Mouse (Mus musculus) kidney, adult 8-10 months (tissue): ENCODE measurements around the gene Trim38.

Experiments used
- DNase-seq, 2 experiments: peaks; one replicate each; pipeline ENCODE4 v3.0.0; 2022

Trim38 gene

GRCm38 (mm10) chr13:23761871-23762821 is 7.6 kb upstream of the Trim38 start, which contains the start of gene Hist1h3a:
TSS of gene Hist1h3a (minus strand) at chr13:23762386.
- peak; percentile 45 to 72 for DNase-seq

- no peak for DNase-seq
Observed at GRCm38 (mm10) chr13:23763242-23763585, 6.5 kb upstream of the Trim38 start.

GRCm38 (mm10) chr13:23763586-23764323 is 6.0 kb upstream of the Trim38 start, which contains the start of gene Hist1h1a:
TSS of gene Hist1h1a (plus strand) at chr13:23763666.
- DNase-seq: peak; percentile 78 to 83

- no peak for DNase-seq
Observed at GRCm38 (mm10) chr13:23764324-23765171, 5.2 kb upstream of the Trim38 start.

- no peak for DNase-seq
Observed at GRCm38 (mm10) chr13:23765172-23765513, 4.6 kb upstream of the Trim38 start.

- no peak for DNase-seq
Observed at GRCm38 (mm10) chr13:23766772-23767171, 2.9 kb upstream of the Trim38 start.

GRCm38 (mm10) chr13:23768834-23769397 is 797 bp upstream of the Trim38 start:
- no peak for DNase-seq

GRCm38 (mm10) chr13:23772561-23773313 is 3.0 kb downstream of the Trim38 start:
- no peak for DNase-seq

GRCm38 (mm10) chr13:23778339-23778738 is 8.6 kb downstream of the Trim38 start:
- DNase-seq: no peak

GRCm38 (mm10) chr13:23779025-23779424 is 9.3 kb downstream of the Trim38 start:
- DNase-seq: no peak

- DNase-seq: peak; percentile 20 to 25
Observed at GRCm38 (mm10) chr13:23792520-23792919, 22.8 kb downstream of the Trim38 start.

- no peak for DNase-seq
Observed at GRCm38 (mm10) chr13:23799405-23799804, 29.7 kb downstream of the Trim38 start.

GRCm38 (mm10) chr13:23804532-23804931 is 34.8 kb downstream of the Trim38 start:
- DNase-seq: no peak

- DNase-seq: peak; percentile 6 to 55
Observed at GRCm38 (mm10) chr13:23806422-23807052, 36.8 kb downstream of the Trim38 start, which contains the start of gene Slc17a2. TSS of gene Slc17a2 (plus strand) at chr13:23806993.

GRCm38 (mm10) chr13:23816148-23816547 is 46.4 kb downstream of the Trim38 start:
- DNase-seq: no peak

GRCm38 (mm10) chr13:23820179-23820940 is 50.6 kb downstream of the Trim38 start:
- peak in 1 of 2 experiments; percentile 30 for DNase-seq

GRCm38 (mm10) chr13:23822213-23822612 is 52.5 kb downstream of the Trim38 start:
- no peak for DNase-seq

- DNase-seq: no peak
Observed at GRCm38 (mm10) chr13:23826606-23827005, 56.9 kb downstream of the Trim38 start.

- DNase-seq: peak; percentile 26 to 50
Observed at GRCm38 (mm10) chr13:23833053-23833452, 63.3 kb downstream of the Trim38 start.

- DNase-seq: peak; percentile 53 to 61
Observed at GRCm38 (mm10) chr13:23834836-23835235, 65.1 kb downstream of the Trim38 start.
